Mouse (Mus musculus) lung, postnatal 36 days (tissue): ENCODE results near the gene Pde6d.
"Not testable (repeated sequence)": the region's sequence is repeated elsewhere in the genome, so short reads cannot be mapped to it uniquely, and the experiment has no call there.

ENCODE experiments used
- DNase-seq: peaks from one replicate; pipeline ENCODE4 v3.0.0; 2022; ENCODE audit warnings: mixed read lengths

The Pde6d gene

GRCm38 (mm10) chr1:86562663-86563062 is 19.8 kb downstream of the Pde6d start:
- DNase-seq, result no peak

GRCm38 (mm10) chr1:86559232-86559631 is 23.2 kb downstream of the Pde6d start:
- no peak for DNase-seq

GRCm38 (mm10) chr1:86557872-86558271 is 24.6 kb downstream of the Pde6d start:
- DNase-seq, result no peak

- no peak for DNase-seq
These were observed 26.8 kb downstream of the Pde6d start for GRCm38 (mm10) chr1:86555665-86556064.

- no peak for DNase-seq
These were observed 30.6 kb downstream of the Pde6d start for GRCm38 (mm10) chr1:86551877-86552276.

- DNase-seq, result no peak
These were observed 31.1 kb downstream of the Pde6d start for GRCm38 (mm10) chr1:86551299-86551698.

- DNase-seq, result no peak
These were observed 35.6 kb downstream of the Pde6d start for GRCm38 (mm10) chr1:86546797-86547196.

- no peak for DNase-seq
These were observed 39.8 kb downstream of the Pde6d start for GRCm38 (mm10) chr1:86542584-86542983.

GRCm38 (mm10) chr1:86539583-86539982 is 42.8 kb downstream of the Pde6d start:
- DNase-seq, result not testable (repeated sequence)

- no peak for DNase-seq
These were observed 44.0 kb downstream of the Pde6d start for GRCm38 (mm10) chr1:86538383-86538782.

- peak; percentile 64 for DNase-seq
These were observed 48.9 kb downstream of the Pde6d start for GRCm38 (mm10) chr1:86533411-86534130.

GRCm38 (mm10) chr1:86532362-86533051 is 49.9 kb downstream of the Pde6d start:
- peak; percentile 98 for DNase-seq

GRCm38 (mm10) chr1:86531547-86532321 is 50.7 kb downstream of the Pde6d start:
- no peak for DNase-seq

- DNase-seq, result no peak
These were observed 51.4 kb downstream of the Pde6d start for GRCm38 (mm10) chr1:86530871-86531546.

GRCm38 (mm10) chr1:86529590-86529989 is 52.8 kb downstream of the Pde6d start:
- DNase-seq, result no peak

GRCm38 (mm10) chr1:86528571-86529180 is 53.8 kb downstream of the Pde6d start:
- DNase-seq, result peak; percentile 86

- DNase-seq, result peak; percentile 93
These were observed 54.6 kb downstream of the Pde6d start for GRCm38 (mm10) chr1:86527599-86528486.

- DNase-seq, result peak; percentile 34
These were observed 55.4 kb downstream of the Pde6d start for GRCm38 (mm10) chr1:86526789-86527598.

GRCm38 (mm10) chr1:86526116-86526788 is 56.2 kb downstream of the Pde6d start, which contains the start of gene Ptma:
TSS of gene Ptma (plus strand) at chr1:86526726.
- DNase-seq, result peak; percentile 99
